Mouse (Mus musculus) heart, adult 18-20 months (tissue): Measurements from ENCODE around the gene Vmn1r94. TPM values are rescaled to one million over a fixed set of nuclear protein-coding genes. Genes with fewer than 3 reads are reported as not detected.
"Not testable (repeated sequence)": the region's sequence is repeated elsewhere in the genome, so short reads cannot be mapped to it uniquely, and the experiment has no call there.

Source experiments
- DNase-seq, 2 experiments: peaks; one replicate each; pipeline ENCODE4 v3.0.0; 2021 to 2022; ENCODE audit warnings: mixed read lengths in 1 of 2
- long read RNA-seq, 2 experiments: library from polyadenylated mRNA; stranded (forward); transcript quantifications; one replicate each; pipeline ENCODE4 v2.0.0; 2021
- total RNA-seq, 2 experiments: library from RNA; stranded (reverse); gene quantifications; 2 replicates each; pipeline ENCODE4 v1.2.3; 2021

The Vmn1r94 gene
- not detected for total RNA-seq
- long read RNA-seq, experiment 1 = 0 reads
- long read RNA-seq, experiment 2 = 0 reads

GRCm38 (mm10) chr7:20168277-20168676, at the start of gene Vmn1r94:
Vmn1r94 (minus strand) TSS chr7:20168377.
- DNase-seq = not testable (repeated sequence)

GRCm38 (mm10) chr7:20205507-20205906, 37.3 kb upstream of the Vmn1r94 start, which contains the start of gene Gm6164:
Gm6164 (minus strand) TSS chr7:20205607.
- DNase-seq = not testable (repeated sequence)

- not testable (repeated sequence) for DNase-seq
Observed at GRCm38 (mm10) chr7:20193410-20193809, 25.2 kb upstream of the Vmn1r94 start, which contains the start of gene Vmn1r95. Vmn1r95 (plus strand) TSS chr7:20193710.

GRCm38 (mm10) chr7:20138988-20139387, 29.2 kb downstream of the Vmn1r94 start, which contains the start of gene Vmn1r93:
Vmn1r93 (minus strand) TSS chr7:20139088.
- DNase-seq = not testable (repeated sequence)

- not testable (repeated sequence) for DNase-seq
Observed at GRCm38 (mm10) chr7:20122479-20122878, 45.7 kb downstream of the Vmn1r94 start, which contains the start of gene Gm16442. Gm16442 (minus strand) TSS chr7:20122579.

Other genes with a start within 250 kb of the Vmn1r94 start
- 10 to 100 TPM; 18.5 to 19.5 TPM for gene Pvr, start 247.2 kb downstream of the Vmn1r94 start, total RNA-seq
- gene Igsf23, start 217.6 kb downstream of the Vmn1r94 start, total RNA-seq = 1 to 10 TPM; 1.1 to 2.2 TPM
- not detected for gene Ceacam20, start 203.0 kb downstream of the Vmn1r94 start, total RNA-seq
- not detected for gene Nlrp9b, start 176.9 kb downstream of the Vmn1r94 start, total RNA-seq
- gene Vmn1r91, start 68.7 kb downstream of the Vmn1r94 start, total RNA-seq = not detected
- gene Gm16442, start 45.8 kb downstream of the Vmn1r94 start, total RNA-seq = not detected
- gene Vmn1r93, start 29.3 kb downstream of the Vmn1r94 start, total RNA-seq = not detected
- not detected for gene Vmn1r95, start 25.3 kb upstream of the Vmn1r94 start, total RNA-seq
- not detected for gene Gm6164, start 37.2 kb upstream of the Vmn1r94 start, total RNA-seq
- not detected for gene Gm4498, start 65.5 kb upstream of the Vmn1r94 start, total RNA-seq
- not detected for gene Gm5890, start 94.5 kb upstream of the Vmn1r94 start, total RNA-seq
- not detected for gene Gm4133, start 165.7 kb upstream of the Vmn1r94 start, total RNA-seq
- not detected for gene Gm5728, start 207.0 kb upstream of the Vmn1r94 start, total RNA-seq
- not detected for gene Vmn1r100, start 249.6 kb upstream of the Vmn1r94 start, total RNA-seq